Mouse (Mus musculus) midbrain, postnatal 0 days (tissue): ENCODE measurements around the gene Ly6g6f. TPM values are rescaled to one million over a fixed set of nuclear protein-coding genes. Genes with fewer than 3 reads are reported as not detected.

Source experiments
- ATAC-seq: fragments of 200-750 bp; cut with Nextera tagmentation; 2 replicates; pipeline ENCODE4 v1.8.0; 2017; ENCODE audit warnings: moderate number of reproducible peaks, mild to moderate bottlenecking, moderate TSS enrichment, moderate library complexity; ENCODE audit not compliant: low FRiP score
- DNase-seq: peaks from one replicate; pipeline ENCODE4 v3.0.0-alpha.2; 2015; ENCODE audit warnings: low spot score
- H3K27ac ChIP-seq: fragments of 300-500 bp; sonication (generic); 2 replicates; pipeline ENCODE4 v1.5.1; 2014; ENCODE audit warnings: low read depth, mild to moderate bottlenecking, low read length, mixed read lengths
- H3K27me3 ChIP-seq: fragments of 300-500 bp; sonication (generic); 2 replicates; pipeline ENCODE4 v1.6.1; 2014; ENCODE audit warnings: low read length, control low read depth, mixed read lengths; ENCODE audit not compliant: insufficient read depth
- H3K36me3 ChIP-seq: fragments of 300-500 bp; sonication (generic); 2 replicates; pipeline ENCODE4 v1.6.1; 2014; ENCODE audit warnings: low read length, control low read depth, mixed read lengths; ENCODE audit not compliant: insufficient read depth
- H3K4me1 ChIP-seq: fragments of 300-500 bp; sonication (generic); 2 replicates; pipeline ENCODE4 v1.6.1; 2014; ENCODE audit warnings: mild to moderate bottlenecking, control low read depth, antibody characterized with exemption, low read length, mixed read lengths; ENCODE audit not compliant: insufficient read depth
- H3K4me2 ChIP-seq: fragments of 300-500 bp; sonication (generic); 2 replicates; pipeline ENCODE4 v1.6.1; 2014; ENCODE audit warnings: low read depth, mild to moderate bottlenecking, low read length, mixed read lengths; ENCODE audit not compliant: poor library complexity, severe bottlenecking
- H3K4me3 ChIP-seq: fragments of 300-500 bp; sonication (generic); 2 replicates; pipeline ENCODE4 v1.5.1; 2014; ENCODE audit warnings: low read depth, mild to moderate bottlenecking, low read length, moderate library complexity
- H3K9ac ChIP-seq: fragments of 300-500 bp; sonication (generic); replicated peaks from 2 replicates; pipeline ENCODE4 v1.6.1; 2014; ENCODE audit warnings: mild to moderate bottlenecking, low read length, moderate library complexity, mixed read lengths; ENCODE audit not compliant: poor library complexity, severe bottlenecking
- H3K9me3 ChIP-seq: fragments of 300-500 bp; sonication (generic); 2 replicates; pipeline ENCODE4 v1.6.1; 2016; ENCODE audit warnings: low read length, control low read depth
- CTCF ChIP-seq: IDR thresholded peaks from 2 replicates; pipeline ENCODE4 v1.5.1; 2016; ENCODE audit warnings: antibody characterized with exemption, mild to moderate bottlenecking
- whole genome bisulfite sequencing: fragments of 180-500 bp; shearing (Covaris S2); extraction: QIAGEN DNeasy Blood & Tissue Kit; methylation state at CpG from one replicate; pipeline ENCODE4 v1.1.7; 2014; 5-methylcytosine and 5-hydroxymethylcytosine counted together
- polyA plus RNA-seq: library from polyadenylated mRNA; unstranded; fragments of >200 nt; fragmentation: Nextera tagmentation; extraction: Ambion mirVana; gene quantifications from 2 replicates; pipeline ENCODE4 v1.2.1, GENCODE M21; 2015
- total RNA-seq: library from RNA; depleted of rRNA; stranded (reverse); fragments of >200 nt; gene quantifications from 2 replicates; pipeline ENCODE4 v1.2.3, GENCODE M21; 2014

The Ly6g6f gene
- total and polyA plus RNA-seq, 2 experiments from 2014 or later: not detected

GRCm38 (mm10) chr17:35108097-35108496 lies 22.7 kb upstream of the Ly6g6f start, which contains the start of gene Ly6g5c:
Gene Ly6g5c (plus strand): TSS chr17:35108279.
- Histone ChIP-seq H3K36me3 (peaks cover 8% of the 10 kb centered on the region), H3K4me3 (no peak within 1 kb of the TSS), H3K4me2 (no peak within 1 kb of the TSS), H3K27ac (no peak within 1 kb of the TSS), H3K9me3 (no peaks in the 10 kb centered on the region), H3K27me3 (no peaks in the 10 kb centered on the region), H3K4me1 (no peaks in the 10 kb centered on the region), H3K9ac (no peak within 1 kb of the TSS)
- TF ChIP-seq CTCF: no peak
- WGBS: 85% methylated on average over 6 of the region's 6 CpGs
- DNase-seq (no peak), ATAC-seq (no peak)

- TF ChIP-seq CTCF: peak; percentile 62
- Histone ChIP-seq H3K27ac (no peak overlapping the region), H3K4me3 (no peak overlapping the region), H3K4me1 (no peaks in the 10 kb centered on the region), H3K9me3 (no peaks in the 10 kb centered on the region), H3K27me3 (no peaks in the 10 kb centered on the region), H3K9ac (no peak overlapping the region), H3K36me3 (peaks cover 22% of the 10 kb centered on the region), H3K4me2 (peak overlapping the region; percentile 26; the same call in 1 of the 2 replicates)
- DNase-seq (peak; percentile 42), ATAC-seq (no peak)
- WGBS: 56% methylated on average over 3 of the region's 3 CpGs
Observed at GRCm38 (mm10) chr17:35106522-35106921, 21.1 kb upstream of the Ly6g6f start.

- TF ChIP-seq CTCF: peak; percentile 70
- Histone ChIP-seq H3K9me3 (no peaks in the 10 kb centered on the region), H3K4me2 (peak overlapping the region; percentile 26; the same call in 1 of the 2 replicates), H3K4me3 (no peak overlapping the region), H3K9ac (no peak overlapping the region), H3K27me3 (no peaks in the 10 kb centered on the region), H3K4me1 (no peaks in the 10 kb centered on the region), H3K27ac (no peak overlapping the region), H3K36me3 (peaks cover 28% of the 10 kb centered on the region)
- WGBS: 21% methylated on average over 13 of the region's 13 CpGs
- peak; percentile 14; the same call in 1 of the 2 replicates for ATAC-seq
- peak; percentile 72 for DNase-seq
Observed at GRCm38 (mm10) chr17:35105740-35106389, 20.5 kb upstream of the Ly6g6f start.

DNA sequence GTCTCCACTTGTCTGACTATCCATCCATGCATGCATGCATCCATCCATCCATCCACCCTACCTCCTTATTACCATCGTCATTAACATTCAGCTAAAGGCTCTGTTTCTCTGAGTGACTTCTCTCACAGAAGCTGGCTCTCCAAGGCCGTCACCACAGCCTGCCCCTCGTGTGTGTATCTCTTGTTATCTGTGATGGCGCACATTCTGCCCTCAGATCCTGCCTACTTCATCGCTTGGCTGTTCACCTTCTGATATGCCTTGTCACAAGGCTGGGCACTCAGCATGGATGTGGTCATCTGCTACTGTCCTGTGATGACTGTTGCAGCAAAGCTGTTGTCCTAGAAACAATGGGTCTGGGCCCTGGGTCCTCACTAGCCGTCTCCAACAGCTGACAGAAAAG lies 19.3 kb upstream of the Ly6g6f start:
- H3K27me3 ChIP-seq: no peaks in the 10 kb centered on the region
- H3K4me1 ChIP-seq: no peaks in the 10 kb centered on the region
- no peak for TF ChIP-seq CTCF
- H3K36me3 ChIP-seq: peaks cover 38% of the 10 kb centered on the region
- DNase-seq (no peak), ATAC-seq (no peak)
- H3K4me3 ChIP-seq: no peak overlapping the region
- no peak overlapping the region for H3K4me2 ChIP-seq
- no peak overlapping the region for H3K27ac ChIP-seq
- WGBS: 79% methylated on average over 6 of the region's 6 CpGs
- no peaks in the 10 kb centered on the region for H3K9me3 ChIP-seq
- H3K9ac ChIP-seq: no peak overlapping the region

GRCm38 (mm10) chr17:35104079-35104478 lies 18.7 kb upstream of the Ly6g6f start:
- ATAC-seq (no peak), DNase-seq (no peak)
- Histone ChIP-seq H3K9me3 (no peaks in the 10 kb centered on the region), H3K27ac (no peak overlapping the region), H3K27me3 (no peaks in the 10 kb centered on the region), H3K36me3 (peaks cover 45% of the 10 kb centered on the region), H3K4me2 (no peak overlapping the region), H3K4me1 (no peaks in the 10 kb centered on the region), H3K9ac (no peak overlapping the region), H3K4me3 (no peak overlapping the region)
- no peak for TF ChIP-seq CTCF
- 95% methylated on average over 7 of the region's 7 CpGs for WGBS

DNA sequence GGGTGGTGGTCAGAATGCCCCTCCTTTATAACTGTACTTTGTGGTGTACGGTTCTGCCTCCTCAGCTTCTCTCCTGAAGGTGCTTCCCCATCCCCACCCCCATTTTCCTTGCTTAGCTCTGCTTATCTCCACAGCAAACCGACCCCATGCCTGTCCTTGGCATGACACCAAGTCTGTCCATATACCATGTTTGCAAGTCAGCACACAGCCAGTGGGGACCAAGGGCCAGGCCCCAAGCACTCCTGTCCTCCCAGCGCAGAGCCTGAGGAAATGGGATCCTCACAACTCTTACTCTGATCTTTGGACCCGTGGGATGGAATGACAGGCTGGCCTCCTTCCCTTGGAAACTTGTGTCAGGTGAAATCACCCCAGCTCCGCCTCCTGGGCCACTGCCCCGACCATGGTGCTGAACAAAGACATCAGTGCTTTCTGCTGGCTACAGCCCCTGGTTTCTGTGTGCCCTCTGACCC lies 17.8 kb upstream of the Ly6g6f start:
- H3K27me3 ChIP-seq: no peaks in the 10 kb centered on the region
- H3K4me3 ChIP-seq: no peak overlapping the region
- no peaks in the 10 kb centered on the region for H3K9me3 ChIP-seq
- TF ChIP-seq CTCF: no peak
- no peaks in the 10 kb centered on the region for H3K4me1 ChIP-seq
- ATAC-seq: no peak
- DNase-seq: no peak
- no peak overlapping the region for H3K9ac ChIP-seq
- 71% methylated on average over 6 of the region's 6 CpGs for WGBS
- H3K36me3 ChIP-seq: peaks cover 51% of the 10 kb centered on the region
- H3K27ac ChIP-seq: no peak overlapping the region
- H3K4me2 ChIP-seq: no peak overlapping the region
